Mouse (Mus musculus): ENCODE data around the gene Wdr11.

Gene Wdr11

GRCm38 (mm10) chr7:129685326-129685725 is 93.7 kb downstream of the Wdr11 start:
- DNase-seq (ENCODE audit: low read depth) = no peak

Measured in NIH3T3 (cell line).